Mouse (Mus musculus): ENCODE results near the gene Kdm1b. TPM values are rescaled to one million over a fixed set of nuclear protein-coding genes. Genes with fewer than 3 reads are reported as not detected.

The Kdm1b gene
- polyA plus RNA-seq, 1 experiment = 2.2 TPM

GRCm38 (mm10) chr13:47078799-47079198 is 35.5 kb downstream of the Kdm1b start:
- no peak for TF ChIP-seq GATA1 (IDR thresholded peaks at IDR 0.05; ENCODE audit: low read length)

- TF ChIP-seq GATA1 (IDR thresholded peaks at IDR 0.05; ENCODE audit: low read length) = no peak
These were observed 37.7 kb downstream of the Kdm1b start for GRCm38 (mm10) chr13:47080905-47081505.

- TF ChIP-seq GATA1 (IDR thresholded peaks at IDR 0.05; ENCODE audit: low read length) = no peak
These were observed 45.1 kb downstream of the Kdm1b start for GRCm38 (mm10) chr13:47088433-47088832.

- no peak for TF ChIP-seq GATA1 (IDR thresholded peaks at IDR 0.05; ENCODE audit: low read length)
These were observed 46.0 kb downstream of the Kdm1b start for GRCm38 (mm10) chr13:47089271-47089670.

GRCm38 (mm10) chr13:47093791-47094190 is 50.5 kb downstream of the Kdm1b start:
- TF ChIP-seq GATA1 (IDR thresholded peaks at IDR 0.05; ENCODE audit: low read length) = no peak

- TF ChIP-seq GATA1 (IDR thresholded peaks at IDR 0.05; ENCODE audit: low read length) = no peak
These were observed 53.3 kb downstream of the Kdm1b start for GRCm38 (mm10) chr13:47096591-47096990.

- TF ChIP-seq GATA1 (IDR thresholded peaks at IDR 0.05; ENCODE audit: low read length) = no peak
These were observed 56.0 kb downstream of the Kdm1b start for GRCm38 (mm10) chr13:47099265-47099664.

- TF ChIP-seq GATA1 (IDR thresholded peaks at IDR 0.05; ENCODE audit: low read length) = no peak
These were observed 57.3 kb downstream of the Kdm1b start for GRCm38 (mm10) chr13:47100587-47100986.

GRCm38 (mm10) chr13:47104146-47104545 is 60.8 kb downstream of the Kdm1b start:
- no peak for TF ChIP-seq GATA1 (IDR thresholded peaks at IDR 0.05; ENCODE audit: low read length)

- no peak for TF ChIP-seq GATA1 (IDR thresholded peaks at IDR 0.05; ENCODE audit: low read length)
These were observed 61.7 kb downstream of the Kdm1b start for GRCm38 (mm10) chr13:47104856-47105541.

- no peak for TF ChIP-seq GATA1 (IDR thresholded peaks at IDR 0.05; ENCODE audit: low read length)
These were observed 62.6 kb downstream of the Kdm1b start, which contains the start of gene Dek for GRCm38 (mm10) chr13:47105711-47106579. Gene Dek (minus strand): TSS chr13:47106201.

- no peak for TF ChIP-seq GATA1 (IDR thresholded peaks at IDR 0.05; ENCODE audit: low read length)
These were observed 63.2 kb downstream of the Kdm1b start for GRCm38 (mm10) chr13:47106580-47106888.

GRCm38 (mm10) chr13:47109239-47109638 is 65.9 kb downstream of the Kdm1b start:
- TF ChIP-seq GATA1 (IDR thresholded peaks at IDR 0.05; ENCODE audit: low read length) = no peak

- peak; percentile 33 for TF ChIP-seq GATA1 (IDR thresholded peaks at IDR 0.05; ENCODE audit: low read length)
These were observed 67.9 kb downstream of the Kdm1b start for GRCm38 (mm10) chr13:47111185-47111584.

- no peak for TF ChIP-seq GATA1 (IDR thresholded peaks at IDR 0.05; ENCODE audit: low read length)
These were observed 68.8 kb downstream of the Kdm1b start for GRCm38 (mm10) chr13:47112056-47112455.

GRCm38 (mm10) chr13:47112924-47113323 is 69.6 kb downstream of the Kdm1b start:
- TF ChIP-seq GATA1 (IDR thresholded peaks at IDR 0.05; ENCODE audit: low read length) = no peak
